Mouse (Mus musculus): ENCODE measurements around the gene Dlgap4.

Dlgap4 gene

DNA sequence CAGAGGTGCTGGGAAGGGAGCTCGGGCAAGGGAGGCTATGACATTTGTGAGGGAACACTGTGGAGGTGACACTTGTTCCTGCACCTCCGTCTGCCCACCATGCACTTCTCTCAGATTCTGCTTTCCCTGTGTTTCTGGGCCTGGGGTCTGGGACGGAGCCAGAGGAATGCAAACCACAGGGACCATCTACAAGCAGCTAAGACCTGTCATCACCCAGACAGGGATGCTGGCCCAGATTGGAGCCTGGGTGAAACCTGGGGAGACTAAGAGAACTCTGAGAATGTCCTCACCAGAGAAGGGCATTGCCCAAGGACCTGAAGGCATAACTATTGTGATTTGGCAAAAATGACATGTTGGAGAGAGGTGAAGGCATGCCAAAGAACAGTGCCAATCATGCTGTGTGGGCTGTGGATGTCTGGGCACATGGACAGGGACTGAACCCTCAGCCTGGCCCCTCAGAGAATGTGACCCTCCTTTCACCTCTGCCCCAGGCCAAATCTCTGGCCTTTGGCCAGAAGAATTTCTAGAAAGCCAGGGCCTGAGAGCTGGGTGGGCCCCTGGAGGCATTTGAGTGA, 122.3 kb downstream of the Dlgap4 start:
- intact Hi-C loops (cut with DNase I) = no loop called here

DNA sequence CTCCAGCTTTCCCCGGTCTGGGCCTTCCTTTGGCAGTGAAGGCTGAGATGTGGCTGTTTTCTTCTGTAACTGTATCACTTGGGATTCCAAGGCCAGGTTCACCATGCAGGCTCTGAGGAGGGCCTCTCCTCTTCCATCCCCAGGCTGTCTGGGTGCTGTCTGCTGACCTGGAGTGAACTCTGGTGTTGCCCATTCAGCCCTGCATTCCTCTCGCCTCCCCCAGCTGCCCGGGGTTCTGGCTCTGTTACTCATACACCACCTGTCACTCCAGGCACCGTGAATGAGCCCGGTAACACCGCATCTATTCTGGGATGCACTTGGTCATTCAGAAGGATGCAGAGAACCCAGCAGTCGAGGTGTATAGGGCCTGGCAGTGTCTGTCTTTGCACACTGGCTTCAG, 123.3 kb downstream of the Dlgap4 start:
- intact Hi-C loops (cut with DNase I) = no loop called here

DNA sequence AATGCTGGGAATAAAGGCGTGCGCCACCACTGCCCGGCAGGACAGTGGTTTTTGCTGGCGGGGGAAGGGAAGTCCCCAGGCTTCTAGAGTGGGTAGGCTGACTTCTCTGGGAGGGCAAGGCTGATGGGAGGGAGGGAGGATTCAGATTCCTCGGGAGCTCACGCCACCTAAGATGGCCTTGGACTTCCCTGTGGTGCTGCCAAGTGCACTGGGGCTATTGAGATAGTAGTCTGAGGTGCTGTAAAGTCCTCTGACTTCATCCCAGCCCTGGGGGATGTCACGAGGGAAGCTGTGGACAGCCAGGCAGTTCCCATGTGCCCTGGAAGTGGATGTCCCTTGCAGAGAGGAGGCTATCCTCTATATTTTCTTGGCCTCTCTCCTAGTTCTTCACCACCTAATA, 124.5 kb downstream of the Dlgap4 start:
- intact Hi-C loops (cut with DNase I) = no loop called here

DNA sequence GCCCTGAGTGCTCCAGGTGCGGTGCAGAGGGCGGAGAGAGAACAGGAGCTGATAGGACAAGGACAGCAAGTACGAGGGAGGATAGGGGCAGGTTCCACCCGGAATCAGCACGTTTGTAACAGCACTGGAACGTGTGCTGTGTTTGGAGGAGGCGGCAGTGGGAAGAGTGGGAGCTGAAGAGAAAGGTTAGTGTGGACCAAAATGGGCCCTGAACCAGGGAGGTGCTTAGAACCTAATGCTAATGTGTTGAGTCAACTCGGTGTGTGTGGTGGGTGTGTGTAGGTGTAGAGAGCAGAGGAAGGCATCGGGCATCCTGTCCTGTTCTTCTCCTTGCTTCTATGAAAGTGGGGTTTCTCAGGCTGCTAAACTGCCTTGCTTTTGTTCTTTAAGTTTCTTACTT, 127.8 kb downstream of the Dlgap4 start:
- intact Hi-C loops (cut with DNase I) = no loop called here

DNA sequence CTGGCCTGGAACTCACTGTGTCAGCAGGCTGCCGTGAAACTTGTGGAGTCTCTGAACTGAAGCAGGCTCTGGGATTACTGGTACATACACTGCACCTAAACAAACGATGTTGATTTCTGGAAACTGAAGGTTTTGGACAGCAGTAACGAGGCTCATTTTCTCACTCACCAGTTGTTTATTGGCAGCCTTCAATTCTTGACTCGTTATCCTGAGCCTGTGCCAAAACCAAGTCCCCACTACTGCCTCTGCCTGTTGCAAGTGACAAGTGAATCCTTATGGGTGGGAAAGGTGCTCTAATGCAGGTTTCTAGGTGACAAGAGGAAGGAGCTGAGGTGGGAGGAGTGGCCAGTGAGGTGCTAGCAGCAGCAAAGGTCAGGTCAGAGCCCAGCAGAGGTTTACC, 128.5 kb downstream of the Dlgap4 start:
- intact Hi-C loops (cut with DNase I) = no loop called here

DNA sequence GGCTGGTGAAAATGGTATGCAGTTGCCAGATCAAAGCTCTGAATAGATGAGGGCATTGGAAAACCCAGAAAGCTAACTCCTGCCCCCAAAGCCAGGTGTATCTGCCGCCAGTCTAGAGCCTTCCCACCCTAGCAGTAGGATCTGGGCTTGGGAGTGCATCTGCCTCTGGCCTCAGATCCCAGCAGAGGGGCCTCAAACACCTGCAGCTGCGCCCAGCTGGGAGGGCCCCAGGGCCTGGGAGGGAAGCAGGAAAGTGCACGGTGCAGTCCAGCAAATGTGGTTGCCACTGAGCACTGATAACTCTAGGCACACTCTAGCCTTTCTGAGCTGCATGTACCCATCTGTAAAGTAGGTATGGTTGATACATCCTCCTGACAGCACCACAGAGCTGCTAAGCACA, 129.7 kb downstream of the Dlgap4 start:
- intact Hi-C loops (cut with DNase I) = no loop called here

DNA sequence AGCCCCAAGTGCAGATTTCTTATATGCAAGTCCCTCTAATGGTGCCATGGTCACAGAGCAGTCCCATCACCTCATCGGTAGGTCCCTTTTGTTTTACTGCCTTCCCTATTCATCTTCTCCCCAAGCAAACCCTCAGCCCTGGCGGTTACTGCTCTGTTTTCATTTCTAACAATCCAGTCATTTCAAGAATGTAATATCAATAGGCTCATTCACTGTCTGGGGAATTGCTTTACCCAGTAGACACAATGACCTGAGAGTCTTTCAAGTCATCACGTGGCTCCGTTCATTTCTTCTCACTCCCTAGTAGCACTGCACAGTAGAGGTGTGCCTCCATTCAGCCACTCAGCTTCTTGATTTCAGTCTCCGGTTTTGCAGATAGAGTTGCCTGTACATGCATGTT, 130.9 kb downstream of the Dlgap4 start:
- intact Hi-C loops (cut with DNase I) = no loop called here

DNA sequence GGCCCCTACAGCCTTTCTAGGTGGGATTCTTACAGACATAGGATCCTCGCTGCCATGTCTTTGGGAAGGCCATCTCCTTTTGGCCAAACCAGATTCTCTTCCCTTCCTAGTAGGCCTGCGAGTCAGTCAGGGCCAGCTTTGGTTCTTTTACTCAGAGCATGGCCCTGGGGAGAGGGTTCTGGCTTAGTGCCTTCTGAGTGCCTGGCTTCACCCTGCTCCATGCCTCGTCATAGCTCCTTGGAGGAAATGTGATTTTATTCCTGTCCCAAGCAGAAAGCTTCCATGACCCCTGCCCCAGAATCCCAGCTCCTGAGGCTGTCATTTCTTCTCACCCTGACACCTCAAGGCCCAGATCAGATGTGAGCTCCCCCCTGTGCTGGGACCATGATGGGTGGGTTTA, 133.8 kb downstream of the Dlgap4 start:
- intact Hi-C loops (cut with DNase I) = no loop called here

DNA sequence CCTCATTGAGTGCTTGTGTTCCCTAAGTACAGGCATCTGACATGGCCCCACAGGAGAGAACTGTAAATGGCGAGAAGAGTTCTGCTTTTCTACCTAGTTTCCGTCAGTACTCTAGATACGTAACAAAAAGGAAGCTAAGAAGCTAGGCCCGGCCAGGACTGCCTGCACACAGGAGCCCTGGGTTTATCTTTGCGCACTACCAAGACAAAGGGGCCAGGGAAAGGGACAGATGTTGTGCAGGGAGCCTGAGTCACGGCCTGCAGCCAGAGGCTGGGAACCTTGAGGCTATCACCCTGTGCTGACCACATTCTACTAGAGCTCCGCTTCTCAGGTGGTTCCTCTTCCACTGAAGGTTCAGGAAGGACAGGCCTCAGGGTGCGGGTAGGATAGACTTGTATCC, 136.2 kb downstream of the Dlgap4 start:
- intact Hi-C loops (cut with DNase I) = no loop called here

DNA sequence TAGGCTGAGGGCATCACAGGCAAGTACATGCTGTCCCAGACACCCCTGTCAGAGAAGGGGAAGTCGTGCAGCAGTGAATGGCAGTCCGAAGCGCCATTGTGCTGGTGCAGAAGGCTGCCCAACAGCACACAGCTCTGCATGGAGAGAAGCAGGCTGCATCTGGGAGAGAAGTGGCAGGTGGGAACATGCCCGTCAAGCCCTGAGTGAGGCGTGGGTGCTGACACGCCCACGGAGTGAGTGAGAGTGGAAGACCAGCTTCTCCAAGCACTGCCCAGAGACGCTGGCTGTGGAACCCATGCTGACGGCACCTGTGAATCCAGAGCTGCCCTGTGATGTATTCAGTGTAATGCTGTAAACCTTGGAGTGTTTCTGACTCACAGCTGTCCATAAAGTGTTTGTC, 143.4 kb downstream of the Dlgap4 start:
- intact Hi-C loops (cut with DNase I) = no loop called here

DNA sequence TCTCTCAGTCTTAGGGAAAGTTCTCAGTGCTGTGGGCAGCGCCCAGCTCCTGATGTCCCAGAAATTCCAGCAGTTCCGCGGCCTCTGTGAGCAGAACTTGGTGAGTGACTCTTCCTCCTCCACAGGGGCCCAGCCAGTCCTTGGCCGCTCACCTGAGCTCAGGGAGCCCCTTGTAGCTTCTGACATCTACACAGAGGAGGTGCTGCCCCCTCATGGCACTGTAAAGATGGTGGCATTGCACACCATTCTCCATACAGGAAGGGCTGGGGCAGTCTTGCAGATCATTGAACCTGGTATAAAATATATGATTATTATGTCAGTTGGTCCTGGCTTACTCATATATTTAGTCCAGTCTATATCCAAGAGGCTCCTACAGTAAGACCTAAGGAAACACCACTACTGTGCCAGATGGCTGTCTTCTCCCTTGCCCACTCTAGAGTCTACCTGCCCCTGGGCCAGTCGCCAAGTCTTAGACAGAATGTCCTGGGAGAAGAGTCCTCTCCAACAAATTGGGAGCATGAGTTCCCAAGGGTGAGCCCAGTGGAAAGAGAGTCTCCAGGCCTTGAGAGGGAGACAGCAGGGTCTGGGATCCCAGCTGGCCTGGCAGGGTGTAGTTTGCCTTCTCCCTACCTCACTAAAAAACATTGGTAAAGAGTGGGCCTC, 147.5 kb downstream of the Dlgap4 start:
- intact Hi-C loops (cut with DNase I) = loop anchor here (5.0 kb wide), 1 partner anchor 39 kb away; no protein-coding TSS in a partner anchor

DNA sequence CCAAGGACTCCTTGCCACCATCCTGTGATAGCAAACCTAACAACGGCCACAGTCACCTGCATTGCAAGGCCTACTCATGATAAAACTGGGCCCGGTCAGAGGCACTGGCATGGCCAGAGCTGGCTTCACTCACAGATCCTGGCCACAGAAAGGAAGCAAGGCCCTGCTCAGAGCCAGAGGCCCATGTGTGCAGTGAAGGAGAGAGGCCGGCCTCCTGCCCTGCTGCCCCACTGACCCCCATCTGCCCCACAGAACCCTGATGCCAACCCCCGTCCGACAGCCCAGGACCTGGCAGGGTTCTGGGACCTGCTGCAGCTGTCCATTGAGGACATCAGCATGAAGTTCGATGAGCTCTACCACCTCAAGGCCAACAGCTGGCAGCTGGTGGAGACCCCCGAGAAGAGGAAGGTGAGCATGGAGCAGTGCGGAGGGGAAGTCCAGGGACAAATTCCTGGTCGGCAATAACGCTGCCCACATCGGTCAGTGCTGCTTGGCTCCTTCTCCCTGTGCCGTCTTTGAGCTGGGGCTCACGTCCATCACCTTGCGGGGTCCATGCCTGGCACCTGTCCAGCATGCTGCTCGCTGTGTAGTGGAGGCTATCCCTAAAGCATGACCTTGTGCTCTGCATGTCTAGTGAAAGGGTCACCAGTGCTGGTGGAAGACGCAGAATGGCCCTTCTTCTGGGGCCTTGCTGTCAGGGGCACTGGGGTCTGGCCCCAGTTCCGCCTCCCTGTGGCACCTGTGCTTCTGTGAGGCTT, 148.2 kb downstream of the Dlgap4 start:
- intact Hi-C loops (cut with DNase I) = loop anchor here (5.0 kb wide), 1 partner anchor 39 kb away; no protein-coding TSS in a partner anchor

DNA sequence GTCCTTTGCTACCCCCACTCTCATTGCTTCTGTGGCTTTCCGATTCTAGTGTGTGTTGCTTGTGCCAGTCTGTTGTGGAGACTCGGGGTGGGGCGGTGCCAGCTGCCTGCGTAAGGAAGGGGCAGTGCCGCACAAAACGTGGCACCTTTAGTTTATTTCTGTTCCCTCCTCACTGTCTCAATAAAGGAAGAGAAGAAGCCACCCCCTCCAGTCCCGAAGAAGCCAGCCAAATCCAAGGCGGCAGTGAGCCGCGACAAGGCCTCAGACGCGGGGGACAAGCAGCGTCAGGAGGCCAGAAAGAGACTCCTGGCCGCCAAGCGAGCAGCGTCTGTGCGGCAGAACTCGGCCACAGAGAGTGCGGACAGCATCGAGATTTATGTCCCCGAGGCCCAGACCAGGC, 149.0 kb downstream of the Dlgap4 start:
- intact Hi-C loops (cut with DNase I) = loop anchor here (5.0 kb wide), 1 partner anchor 40 kb away; no protein-coding TSS in a partner anchor

DNA sequence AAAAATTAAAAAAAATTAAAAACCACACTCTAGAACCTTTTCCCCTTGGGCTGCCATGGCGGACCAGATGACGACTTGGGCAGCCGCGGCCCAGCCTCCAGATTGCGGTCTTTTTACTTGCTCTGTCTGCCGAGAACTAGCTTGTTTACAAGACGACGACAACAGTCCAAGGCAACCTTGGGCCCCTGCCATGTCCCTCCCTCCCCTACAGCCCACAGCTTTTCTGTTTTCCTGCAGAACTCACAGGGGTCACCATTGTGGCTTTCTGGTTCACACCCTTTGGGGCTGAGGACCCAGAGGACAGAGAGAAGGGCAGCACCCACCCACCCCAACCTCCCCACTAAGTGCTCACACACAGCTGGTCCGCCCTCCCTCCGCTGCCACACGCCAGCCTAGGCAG, 149.6 kb downstream of the Dlgap4 start:
- intact Hi-C loops (cut with DNase I) = loop anchor here (5.0 kb wide), 1 partner anchor 41 kb away; no protein-coding TSS in a partner anchor

DNA sequence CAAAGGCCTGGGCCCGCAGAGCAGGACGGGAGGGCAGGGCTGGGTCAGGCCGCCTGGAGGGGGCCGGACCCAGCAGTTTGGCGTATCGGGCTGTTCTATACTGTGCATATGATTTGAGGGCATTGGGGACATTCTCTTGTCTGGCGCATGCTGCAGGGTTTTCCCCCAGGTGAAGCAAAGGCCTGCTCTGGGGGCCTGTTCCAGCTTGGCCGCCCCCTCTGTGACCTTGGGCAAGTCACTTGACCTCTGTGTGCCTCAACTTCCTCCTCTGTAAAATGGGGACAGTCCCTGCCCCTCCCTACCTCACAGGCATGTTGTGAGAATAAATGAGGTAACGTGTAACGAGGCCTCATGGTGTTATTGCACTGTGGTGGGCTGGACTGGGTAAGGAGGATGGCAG, 150.5 kb downstream of the Dlgap4 start:
- intact Hi-C loops (cut with DNase I) = loop anchor here (5.0 kb wide), 1 partner anchor 42 kb away; no protein-coding TSS in a partner anchor

DNA sequence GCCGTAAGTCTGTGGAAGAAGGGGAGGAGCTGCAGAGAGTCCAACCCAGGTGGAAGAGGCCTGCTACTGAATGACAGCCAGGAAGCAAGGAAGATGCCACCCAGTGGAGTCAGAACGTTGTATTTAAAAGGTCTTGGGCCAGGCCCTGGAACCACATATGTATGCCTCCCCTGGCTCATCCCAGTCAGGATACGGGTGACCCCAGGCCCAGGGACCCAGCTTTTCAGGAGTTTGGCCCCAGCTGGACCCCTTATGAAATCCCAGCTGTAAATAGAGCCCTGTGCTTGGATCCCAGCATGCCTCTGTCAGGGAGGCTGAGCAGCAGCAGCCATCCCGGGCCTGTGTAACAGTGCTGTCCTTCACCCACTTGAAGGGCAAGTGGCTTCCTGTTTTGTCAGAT, 151.2 kb downstream of the Dlgap4 start:
- intact Hi-C loops (cut with DNase I) = loop anchor here (5.0 kb wide), 1 partner anchor 42 kb away; no protein-coding TSS in a partner anchor

DNA sequence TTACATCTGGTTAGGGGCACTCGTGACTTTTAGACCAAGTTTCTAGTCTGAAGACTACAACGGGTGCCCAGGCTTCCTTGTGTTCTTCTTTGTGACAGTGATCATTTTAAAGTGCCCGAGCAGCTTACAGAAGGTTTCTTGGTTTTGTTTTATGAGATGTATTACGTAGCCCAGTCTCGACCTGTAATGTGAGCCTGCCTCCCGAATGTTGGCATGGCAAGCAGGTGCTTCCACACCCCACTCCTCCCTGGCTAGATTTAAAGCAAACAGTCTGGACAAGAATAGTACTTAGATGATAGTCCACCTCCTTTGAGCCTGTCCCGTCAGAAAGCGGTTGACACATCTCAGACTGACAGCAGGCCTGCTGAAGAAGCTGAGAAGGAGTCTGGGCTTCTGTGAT, 152.1 kb downstream of the Dlgap4 start:
- intact Hi-C loops (cut with DNase I) = no loop called here

DNA sequence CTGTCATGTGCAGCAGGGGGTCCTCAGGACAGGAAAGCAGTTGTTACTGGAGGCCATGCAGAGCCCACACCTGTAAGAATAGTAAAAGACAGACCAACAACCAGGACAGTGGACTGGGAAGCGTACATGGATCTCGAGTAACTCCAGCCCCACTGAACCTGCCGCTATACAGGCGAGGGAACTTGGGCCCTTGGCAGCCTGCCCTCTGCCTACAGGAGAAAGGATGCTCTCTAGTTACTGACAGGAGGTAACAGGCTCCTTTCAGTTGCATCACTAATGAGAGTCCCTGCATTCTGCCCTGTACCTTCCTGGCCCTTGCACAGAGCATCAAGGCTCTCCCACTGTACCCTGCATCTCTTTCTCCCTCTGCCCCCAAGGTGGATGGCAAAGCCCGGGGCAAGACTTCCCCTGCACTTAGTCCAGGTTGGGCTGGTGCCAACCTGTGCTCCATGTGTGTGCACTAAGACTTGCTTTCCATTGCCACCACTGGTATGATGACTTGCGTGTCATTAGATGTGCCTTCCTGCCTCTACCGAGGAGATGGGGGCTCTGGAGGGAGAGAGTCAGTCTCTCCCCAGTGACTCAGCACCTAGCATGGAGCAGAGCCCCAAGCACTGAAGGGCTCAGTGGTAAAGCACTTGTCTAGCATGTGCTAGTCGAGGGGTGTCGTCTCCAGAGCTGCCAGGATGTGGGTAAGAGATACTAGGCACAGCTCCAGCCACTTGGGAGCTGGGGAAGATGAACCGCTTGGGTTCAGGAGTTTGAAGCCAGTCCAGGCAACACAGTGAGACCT, 152.9 kb downstream of the Dlgap4 start:
- intact Hi-C loops (cut with DNase I) = no loop called here

DNA sequence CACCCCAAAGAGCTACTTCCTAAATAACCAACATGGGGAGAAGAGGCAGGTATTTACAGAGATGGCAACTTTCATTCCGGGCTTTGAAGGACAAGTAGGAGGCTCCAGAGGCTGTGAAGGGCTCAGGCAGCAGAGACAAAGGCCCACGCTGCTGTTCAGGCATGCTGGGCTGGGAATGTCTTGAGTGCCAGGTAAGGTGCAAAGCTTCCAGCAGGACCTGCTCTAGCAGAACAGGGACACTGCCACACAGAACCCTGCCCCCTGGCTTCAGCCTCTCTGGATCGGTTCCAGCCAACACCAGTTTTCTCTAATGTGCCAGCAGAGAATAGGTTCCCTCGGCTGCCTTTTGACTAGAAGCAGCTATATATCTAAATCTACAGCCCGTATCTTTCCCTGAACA, 153.6 kb downstream of the Dlgap4 start:
- intact Hi-C loops (cut with DNase I) = no loop called here

DNA sequence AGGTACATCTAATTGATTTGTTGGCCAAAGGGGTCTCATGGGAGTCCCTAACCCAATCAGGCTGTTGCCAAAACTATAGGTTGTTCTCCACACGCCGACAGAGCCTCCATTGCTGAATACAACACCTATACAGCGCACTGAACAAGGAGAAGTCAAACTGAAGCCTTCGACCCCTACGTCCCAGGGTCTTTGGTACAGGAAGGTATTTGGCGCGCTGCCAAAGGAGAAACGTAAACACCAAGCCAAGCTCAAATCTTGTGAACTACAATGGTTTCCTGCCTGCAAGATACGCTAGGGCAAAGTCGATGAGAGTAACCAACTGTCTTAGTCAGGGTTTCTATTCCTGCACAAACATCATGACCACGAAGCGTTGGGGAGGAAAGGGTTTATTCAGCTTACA, 155.8 kb downstream of the Dlgap4 start:
- intact Hi-C loops (cut with DNase I) = no loop called here

DNA sequence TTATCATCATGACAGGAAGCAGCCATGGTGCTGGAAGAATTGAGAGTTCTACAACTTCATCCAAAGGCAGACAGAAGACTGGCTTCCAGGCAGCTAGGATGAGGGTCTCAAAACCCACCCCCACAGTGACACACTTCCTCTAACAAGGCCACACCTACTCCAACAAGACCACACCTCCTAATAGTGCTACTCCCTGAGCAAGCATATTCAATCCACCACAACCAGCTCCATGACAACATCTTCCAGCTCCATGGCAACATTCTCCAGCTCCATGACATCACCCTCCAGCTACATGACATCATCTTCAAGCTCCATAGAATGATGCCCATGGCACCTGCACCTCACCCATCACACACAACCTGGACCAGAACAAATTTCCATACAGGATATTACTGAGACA, 160.0 kb downstream of the Dlgap4 start:
- intact Hi-C loops (cut with DNase I) = no loop called here
